Mouse (Mus musculus) neural tube, embryonic 13.5 days (tissue): ENCODE results near the gene Tnn. TPM values are rescaled to one million over a fixed set of nuclear protein-coding genes. Genes with fewer than 3 reads are reported as not detected.
A peak's percentile ranks its signal among the peaks of the same experiment; 100 is the strongest.

Source experiments
- ATAC-seq: fragments of 200-750 bp; cut with Nextera tagmentation; 2 replicates; pipeline ENCODE4 v1.8.0; 2017; ENCODE audit warnings: low read depth, mild to moderate bottlenecking, moderate TSS enrichment, moderate library complexity
- H3K27ac ChIP-seq: fragments of 300-500 bp; sonication (generic); replicated peaks from 2 replicates; pipeline ENCODE4 v1.5.1; 2015; ENCODE audit warnings: moderate library complexity, mild to moderate bottlenecking, inconsistent platforms
- H3K27me3 ChIP-seq: fragments of 300-500 bp; sonication (generic); 2 replicates; pipeline ENCODE4 v1.6.1; 2015; ENCODE audit warnings: mild to moderate bottlenecking, inconsistent platforms
- H3K36me3 ChIP-seq: fragments of 300-500 bp; sonication (generic); 2 replicates; pipeline ENCODE4 v1.6.1; 2015; ENCODE audit warnings: mild to moderate bottlenecking, inconsistent platforms
- H3K4me1 ChIP-seq: fragments of 300-500 bp; sonication (generic); replicated peaks from 2 replicates; pipeline ENCODE4 v1.6.1; 2015; ENCODE audit warnings: inconsistent platforms
- H3K4me2 ChIP-seq: fragments of 300-500 bp; sonication (generic); 2 replicates; pipeline ENCODE4 v1.6.1; 2015; ENCODE audit warnings: inconsistent platforms, mild to moderate bottlenecking, moderate library complexity
- H3K4me3 ChIP-seq: fragments of 300-500 bp; sonication (generic); 2 replicates; pipeline ENCODE4 v1.5.1; 2015; ENCODE audit warnings: mild to moderate bottlenecking, inconsistent platforms
- H3K9ac ChIP-seq: fragments of 300-500 bp; sonication (generic); 2 replicates; pipeline ENCODE4 v1.6.1; 2015; ENCODE audit warnings: moderate library complexity, mild to moderate bottlenecking, inconsistent platforms
- H3K9me3 ChIP-seq: fragments of 300-500 bp; sonication (generic); 2 replicates; pipeline ENCODE4 v1.6.1; 2016; ENCODE audit warnings: inconsistent platforms
- WGBS: fragments of 180-500 bp; shearing (Covaris S2); methylation state at CpG from one replicate; pipeline ENCODE4 v1.1.7; 2015; 5-methylcytosine and 5-hydroxymethylcytosine counted together
- polyA plus RNA-seq: library from polyadenylated mRNA; unstranded; fragments of >200 nt; fragmentation: Nextera tagmentation; extraction: Ambion mirVana; gene quantifications from 2 replicates; pipeline ENCODE4 v1.2.1, GENCODE M21; 2015

Tnn gene
- polyA plus RNA-seq, 1 experiment from 2014 or later, result 0.04 TPM

DNA sequence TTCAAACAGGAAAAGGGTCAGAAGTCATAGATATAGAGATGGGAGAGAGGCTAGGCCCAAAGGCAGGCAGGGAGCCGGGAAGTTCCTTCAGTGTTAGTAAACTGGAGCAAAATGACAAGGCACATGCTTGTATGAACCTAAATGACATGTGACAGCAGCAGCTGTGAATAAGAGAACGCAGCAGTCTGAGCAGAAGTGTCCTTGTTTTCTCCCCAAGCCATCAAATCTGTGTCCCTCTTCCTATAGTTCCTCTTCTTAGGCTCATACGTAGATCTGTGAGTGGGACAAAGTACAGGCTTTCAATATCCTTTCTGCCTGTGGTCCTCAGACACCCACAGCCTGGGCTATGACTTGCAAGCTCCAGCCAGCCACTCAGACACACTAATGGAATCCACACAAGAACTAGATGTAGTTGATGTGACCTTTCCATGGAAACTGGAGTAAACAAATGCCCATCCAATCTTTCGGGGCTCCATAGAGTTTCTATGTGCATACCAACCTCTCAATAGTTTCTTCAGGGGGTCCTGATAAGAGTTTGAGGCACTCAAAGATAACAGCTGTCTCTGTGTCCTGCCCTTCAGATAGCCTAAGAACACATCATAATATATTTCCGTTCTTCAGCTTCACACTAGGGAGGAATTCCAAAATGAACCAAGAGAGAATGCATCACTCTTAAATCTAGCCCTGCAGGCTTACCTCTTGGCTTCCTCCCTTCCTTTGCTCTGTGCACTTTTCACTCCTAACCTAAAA lies 104.1 kb downstream of the Tnn start:
- no peak overlapping the region for H3K9ac ChIP-seq
- no peaks in the 10 kb centered on the region for H3K36me3 ChIP-seq
- no peak for ATAC-seq
- no peaks in the 10 kb centered on the region for H3K9me3 ChIP-seq
- H3K27me3 ChIP-seq, result no peaks in the 10 kb centered on the region
- H3K27ac ChIP-seq, result no peak overlapping the region
- H3K4me1 ChIP-seq, result peaks cover 4% of the 10 kb centered on the region
- H3K4me3 ChIP-seq, result no peak overlapping the region
- WGBS, result 87% methylated on average over 5 of the region's 5 CpGs
- H3K4me2 ChIP-seq, result no peak overlapping the region

DNA sequence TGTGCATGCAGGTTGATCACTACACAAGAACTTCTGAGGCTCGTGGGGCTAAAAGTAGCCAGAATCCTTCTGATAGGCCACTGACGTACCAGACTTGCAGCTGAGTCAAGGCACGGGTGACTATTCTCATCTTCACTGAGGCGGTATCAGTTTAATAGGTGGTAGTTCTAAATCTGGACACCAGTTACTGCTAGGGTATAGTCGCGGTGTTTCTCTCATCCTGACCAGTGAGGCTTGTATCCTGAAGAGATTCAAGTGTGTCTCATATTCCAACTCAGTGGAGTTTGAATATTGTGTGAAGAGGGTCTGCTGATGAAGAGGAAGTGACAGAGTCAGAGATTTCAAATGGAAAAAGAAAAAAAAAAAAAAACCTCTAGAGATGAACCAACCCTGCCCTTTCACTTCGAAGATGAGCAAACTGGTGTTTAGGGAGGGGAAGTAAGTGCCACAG lies 105.9 kb downstream of the Tnn start:
- no peak overlapping the region for H3K27ac ChIP-seq
- H3K9me3 ChIP-seq, result no peaks in the 10 kb centered on the region
- no peak for ATAC-seq
- WGBS, result 89% methylated on average over 7 of the region's 7 CpGs
- no peak overlapping the region for H3K4me2 ChIP-seq
- no peak overlapping the region for H3K9ac ChIP-seq
- H3K4me3 ChIP-seq, result no peak overlapping the region
- H3K27me3 ChIP-seq, result no peaks in the 10 kb centered on the region; the same call in 1 of the 2 replicates
- no peaks in the 10 kb centered on the region for H3K36me3 ChIP-seq
- H3K4me1 ChIP-seq, result peaks cover 11% of the 10 kb centered on the region

DNA sequence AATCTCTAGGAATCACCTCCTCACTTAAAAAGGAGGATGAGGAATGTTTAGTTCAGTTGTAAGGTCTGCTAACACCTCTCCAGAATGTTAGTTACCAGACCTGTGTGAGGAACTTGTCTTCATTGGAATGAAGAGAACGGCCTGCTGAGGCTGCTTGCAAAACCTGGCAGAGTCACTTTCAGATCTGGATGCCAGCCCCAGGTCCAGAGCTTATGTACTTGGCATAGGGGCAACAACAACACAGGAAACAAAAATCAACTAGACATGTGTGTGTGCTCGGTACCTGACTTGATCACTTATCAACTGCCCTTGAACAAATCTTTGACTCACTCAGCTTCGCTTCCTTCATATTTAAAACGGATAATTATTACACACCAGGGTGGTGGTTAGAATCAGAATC lies 106.6 kb downstream of the Tnn start:
- H3K27me3 ChIP-seq, result no peaks in the 10 kb centered on the region; the same call in 1 of the 2 replicates
- no peaks in the 10 kb centered on the region for H3K36me3 ChIP-seq
- 91% methylated on average over 4 of the region's 4 CpGs for WGBS
- no peak overlapping the region for H3K4me2 ChIP-seq
- peaks cover 11% of the 10 kb centered on the region for H3K4me1 ChIP-seq
- H3K9me3 ChIP-seq, result no peaks in the 10 kb centered on the region
- H3K27ac ChIP-seq, result no peak overlapping the region
- H3K9ac ChIP-seq, result no peak overlapping the region
- no peak for ATAC-seq
- H3K4me3 ChIP-seq, result no peak overlapping the region

DNA sequence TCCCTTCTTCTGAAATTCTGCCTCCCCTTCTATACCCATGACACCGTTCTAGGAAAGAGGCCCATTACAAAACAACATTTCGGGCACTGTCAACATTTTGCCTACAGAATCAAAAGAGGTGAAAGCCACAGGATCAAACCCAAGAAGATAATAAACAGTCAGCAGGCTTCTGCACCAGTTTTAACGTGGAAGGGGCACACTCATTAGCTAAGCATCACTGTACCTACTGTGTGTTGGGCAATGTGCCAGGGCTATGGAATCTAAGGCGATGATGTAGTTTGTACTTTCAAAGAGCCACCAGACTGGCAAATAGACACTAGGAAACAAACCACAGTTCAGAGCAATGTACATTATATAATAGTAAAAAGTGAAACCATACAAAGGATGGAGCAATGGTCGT lies 107.4 kb downstream of the Tnn start:
- H3K4me1 ChIP-seq, result peaks cover 11% of the 10 kb centered on the region
- H3K27ac ChIP-seq, result no peak overlapping the region
- H3K27me3 ChIP-seq, result no peaks in the 10 kb centered on the region; the same call in 1 of the 2 replicates
- H3K36me3 ChIP-seq, result no peaks in the 10 kb centered on the region
- H3K9me3 ChIP-seq, result no peaks in the 10 kb centered on the region
- H3K4me2 ChIP-seq, result no peak overlapping the region
- ATAC-seq, result no peak
- 86% methylated on average over 5 of the region's 5 CpGs for WGBS
- no peak overlapping the region for H3K9ac ChIP-seq
- no peak overlapping the region for H3K4me3 ChIP-seq

DNA sequence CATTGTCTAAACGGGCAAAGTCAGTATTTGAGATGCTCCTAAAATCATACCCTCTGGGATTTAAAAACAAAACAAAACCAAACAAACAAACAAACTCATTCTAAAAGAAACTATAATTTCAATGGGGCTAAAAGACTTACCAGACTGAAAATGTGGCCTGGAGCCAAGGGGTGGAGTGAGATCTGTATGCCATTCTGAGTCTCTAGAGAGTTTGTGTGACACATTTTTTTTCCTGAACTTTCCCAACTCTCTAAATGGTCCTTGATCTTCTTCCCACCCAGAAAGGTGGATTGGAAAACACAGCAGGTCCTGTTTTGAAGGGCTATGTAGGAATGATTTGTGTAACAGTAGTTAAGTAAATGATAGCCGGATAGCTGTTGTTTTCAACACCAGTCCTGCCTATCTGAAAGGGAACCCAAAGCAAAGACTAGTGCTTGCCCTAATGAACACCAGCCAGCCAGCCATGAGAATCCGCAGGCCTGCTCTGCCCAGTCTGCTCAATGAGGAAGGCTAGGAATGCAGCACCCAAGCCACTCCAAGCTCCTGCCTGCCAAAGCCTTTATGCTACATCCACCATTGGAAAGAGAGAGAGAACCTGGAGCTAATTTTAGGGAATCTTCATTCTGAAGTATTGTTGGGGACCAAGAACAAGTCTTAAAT lies 108.2 kb downstream of the Tnn start:
- Histone ChIP-seq H3K4me2 (peak overlapping the region; percentile 58), H3K4me3 (peak overlapping the region; percentile 37), H3K27me3 (no peaks in the 10 kb centered on the region; the same call in 1 of the 2 replicates), H3K4me1 (peaks cover 11% of the 10 kb centered on the region), H3K36me3 (no peaks in the 10 kb centered on the region), H3K27ac (no peak overlapping the region), H3K9me3 (no peaks in the 10 kb centered on the region), H3K9ac (no peak overlapping the region)
- ATAC-seq, result no peak
- 66% methylated on average over 3 of the region's 3 CpGs for WGBS

DNA sequence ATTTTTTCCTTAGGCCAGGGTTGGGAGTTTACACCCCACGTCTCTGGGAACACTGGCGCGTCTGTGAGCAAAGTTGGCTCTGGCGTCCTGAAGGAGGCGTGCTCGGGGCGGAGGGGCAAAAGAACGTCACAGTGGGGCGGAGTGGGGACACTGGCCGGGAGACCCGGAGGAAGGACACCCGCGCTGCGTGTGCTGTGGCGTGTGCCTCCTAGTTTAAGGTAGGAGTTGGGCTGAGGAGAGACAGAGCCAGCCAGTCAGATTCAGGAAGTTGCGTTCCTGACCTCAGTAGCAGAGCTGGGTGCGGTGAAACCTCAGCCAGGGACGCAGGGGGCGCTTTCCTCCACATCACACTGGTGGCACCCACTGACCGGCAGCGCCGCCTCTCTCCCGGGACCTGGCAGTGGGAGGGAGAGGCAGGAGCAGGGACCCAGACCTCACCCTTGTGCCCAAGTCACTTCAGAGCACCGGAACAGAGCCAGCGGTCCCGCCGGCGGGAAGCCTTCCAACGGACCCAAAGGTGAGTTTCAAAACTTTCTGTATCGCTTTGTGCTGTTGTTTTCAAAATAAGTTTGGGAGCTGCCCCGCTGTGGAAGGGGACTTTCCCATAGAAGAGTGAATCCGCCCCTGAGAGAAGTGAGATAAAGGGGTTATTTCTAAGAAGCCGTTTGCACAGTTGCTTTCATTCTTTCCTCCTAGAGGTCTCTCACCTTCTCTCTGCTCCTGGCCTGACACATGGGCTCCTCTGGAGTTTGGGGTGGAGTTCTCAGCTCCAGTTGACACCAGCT lies 109.0 kb downstream of the Tnn start, which contains the start of gene 4930523C07Rik:
TSS of gene 4930523C07Rik (plus strand) at position 146 of the 785 bp plus-strand sequence.
- no peaks in the 10 kb centered on the region for H3K36me3 ChIP-seq
- peak within 1 kb of the TSS; percentile 37 for H3K4me3 ChIP-seq
- H3K27me3 ChIP-seq, result no peaks in the 10 kb centered on the region; the same call in 1 of the 2 replicates
- H3K4me1 ChIP-seq, result peaks cover 11% of the 10 kb centered on the region
- H3K9ac ChIP-seq, result peak within 1 kb of the TSS; percentile 50
- H3K27ac ChIP-seq, result no peak within 1 kb of the TSS
- H3K4me2 ChIP-seq, result peak within 1 kb of the TSS; percentile 58
- no peak for ATAC-seq
- whole genome bisulfite sequencing, result 2% methylated on average over 33 of the region's 33 CpGs
- no peaks in the 10 kb centered on the region for H3K9me3 ChIP-seq

DNA sequence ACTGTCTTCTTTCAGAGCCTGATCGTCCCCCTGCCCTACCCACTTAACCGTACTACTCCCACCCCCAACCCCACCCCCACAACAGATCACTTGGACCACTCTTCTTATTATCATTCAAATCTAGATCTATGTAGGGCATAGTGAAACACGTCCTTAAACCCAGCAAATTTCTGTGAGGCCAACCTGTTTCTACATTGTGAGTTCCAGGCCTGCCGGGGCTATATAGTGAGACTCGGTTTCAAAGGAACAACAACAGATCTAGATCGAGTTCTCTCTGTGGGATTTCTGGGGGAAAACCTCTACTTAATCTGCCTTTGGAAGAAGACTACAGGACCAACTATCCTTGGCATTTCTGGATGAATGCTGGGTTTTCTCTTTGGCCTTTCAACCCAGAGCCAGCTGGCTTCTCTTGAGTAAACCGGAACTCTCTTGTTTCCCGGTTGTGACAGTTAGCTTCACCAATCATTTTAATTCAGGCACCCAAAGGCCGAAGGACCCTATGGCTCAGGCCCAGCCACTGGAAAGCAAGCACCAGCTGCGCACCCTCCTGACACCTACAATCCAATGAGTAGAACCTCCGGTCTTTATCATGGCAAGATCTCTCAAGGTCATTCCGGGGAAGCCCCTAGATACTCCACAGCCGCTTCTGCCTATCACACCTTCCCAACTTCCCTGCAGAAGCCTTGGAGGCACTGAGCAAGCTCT lies 110.0 kb downstream of the Tnn start:
- Histone ChIP-seq H3K9ac (no peak overlapping the region), H3K27me3 (no peaks in the 10 kb centered on the region; the same call in 1 of the 2 replicates), H3K4me2 (peak overlapping the region; percentile 58; the same call in 1 of the 2 replicates), H3K9me3 (no peaks in the 10 kb centered on the region), H3K36me3 (no peaks in the 10 kb centered on the region), H3K4me3 (no peak overlapping the region), H3K27ac (no peak overlapping the region), H3K4me1 (peaks cover 11% of the 10 kb centered on the region)
- no peak for ATAC-seq
- WGBS, result 93% methylated on average over 13 of the region's 13 CpGs

DNA sequence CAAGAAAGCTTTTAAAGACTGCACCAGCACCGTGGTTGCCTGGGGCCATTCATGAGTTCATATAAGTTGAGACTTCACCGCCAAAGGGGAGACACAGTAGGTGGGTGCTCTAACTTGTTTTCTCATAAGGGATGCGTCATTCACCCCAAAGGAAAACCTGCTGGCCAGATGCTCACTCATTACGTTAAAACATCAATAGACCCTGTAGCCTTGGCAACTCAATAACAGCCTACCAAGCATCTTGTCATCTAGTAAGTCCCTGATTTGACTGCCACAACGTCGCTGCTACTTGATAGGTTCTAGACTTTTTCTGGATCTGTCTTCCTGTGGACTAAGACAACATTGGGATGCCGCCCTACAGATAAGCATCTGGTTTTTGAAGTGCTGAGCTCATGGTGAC lies 111.0 kb downstream of the Tnn start:
- no peaks in the 10 kb centered on the region for H3K36me3 ChIP-seq
- no peak overlapping the region for H3K9ac ChIP-seq
- H3K4me2 ChIP-seq, result no peak overlapping the region
- H3K9me3 ChIP-seq, result no peaks in the 10 kb centered on the region
- H3K27ac ChIP-seq, result no peak overlapping the region
- ATAC-seq, result no peak
- no peak overlapping the region for H3K4me3 ChIP-seq
- H3K4me1 ChIP-seq, result peaks cover 11% of the 10 kb centered on the region
- H3K27me3 ChIP-seq, result no peaks in the 10 kb centered on the region; the same call in 1 of the 2 replicates
- 77% methylated on average over 7 of the region's 7 CpGs for WGBS

DNA sequence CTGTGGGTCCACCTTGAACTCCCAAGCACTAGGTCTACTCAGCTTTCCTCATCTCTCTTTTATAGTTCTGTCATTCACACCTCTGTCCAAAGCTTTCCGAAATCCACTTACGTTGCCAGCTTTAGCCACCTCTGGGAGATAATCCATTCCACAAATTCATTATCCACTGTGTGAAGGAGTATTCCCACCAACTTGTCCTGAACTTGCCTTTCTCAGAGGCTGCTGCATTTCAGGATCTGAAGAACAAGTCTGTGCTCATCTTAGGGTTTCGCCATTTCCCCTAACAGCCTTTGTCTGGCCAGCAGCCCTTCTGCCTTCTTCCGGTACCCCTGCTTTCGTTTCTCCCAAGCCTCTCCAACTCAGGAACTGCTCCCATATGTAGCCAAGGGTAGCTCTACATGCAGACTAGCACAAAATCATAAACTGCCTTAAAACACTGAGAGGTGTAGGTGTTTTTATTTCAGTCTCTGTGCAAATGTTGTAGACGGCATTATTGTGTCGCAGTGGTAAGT lies 112.1 kb downstream of the Tnn start:
- no peak overlapping the region for H3K4me2 ChIP-seq
- no peak overlapping the region for H3K9ac ChIP-seq
- WGBS, result 93% methylated on average over 7 of the region's 7 CpGs
- no peak overlapping the region for H3K4me3 ChIP-seq
- H3K36me3 ChIP-seq, result no peaks in the 10 kb centered on the region
- no peaks in the 10 kb centered on the region for H3K9me3 ChIP-seq
- H3K4me1 ChIP-seq, result peaks cover 11% of the 10 kb centered on the region
- H3K27ac ChIP-seq, result no peak overlapping the region
- no peak for ATAC-seq
- no peaks in the 10 kb centered on the region; the same call in 1 of the 2 replicates for H3K27me3 ChIP-seq

DNA sequence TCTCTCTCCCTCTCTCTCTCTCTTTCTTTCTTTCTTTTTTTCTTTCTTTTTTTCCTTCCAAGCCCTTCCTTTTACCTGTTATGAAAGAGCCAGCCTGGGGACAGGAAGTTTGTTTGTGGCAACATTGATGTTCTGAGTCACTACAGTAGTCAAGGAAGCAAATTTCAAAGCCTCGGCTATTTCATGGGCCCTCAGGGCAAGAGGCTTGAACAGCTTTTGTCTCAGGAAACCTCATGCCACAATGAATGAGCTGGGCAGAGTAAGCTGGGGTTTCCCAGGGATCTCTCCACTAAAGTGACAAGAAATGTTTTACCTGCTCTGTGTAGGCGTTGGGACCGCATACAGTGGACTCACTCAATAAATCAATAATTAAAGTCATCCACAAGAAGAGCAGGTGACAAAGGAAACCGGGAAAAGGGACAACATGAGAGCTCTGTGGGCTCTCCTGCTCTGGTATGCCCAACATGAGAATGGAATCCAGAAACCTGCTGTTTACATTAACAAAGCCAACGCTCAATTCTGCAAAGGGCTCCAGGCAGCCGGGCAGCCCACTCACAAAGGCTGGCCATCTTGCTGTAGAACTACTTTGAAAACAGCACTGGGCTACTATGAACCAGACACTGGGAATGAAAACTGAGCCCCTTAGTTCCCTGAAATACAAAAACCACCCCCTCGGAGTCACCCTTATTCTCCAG lies 113.3 kb downstream of the Tnn start:
- H3K27ac ChIP-seq, result no peak overlapping the region
- WGBS, result 67% methylated on average over 7 of the region's 7 CpGs
- no peak overlapping the region for H3K9ac ChIP-seq
- no peak overlapping the region for H3K4me2 ChIP-seq
- H3K9me3 ChIP-seq, result no peaks in the 10 kb centered on the region
- H3K4me3 ChIP-seq, result no peak overlapping the region
- no peaks in the 10 kb centered on the region for H3K36me3 ChIP-seq
- H3K4me1 ChIP-seq, result peaks cover 11% of the 10 kb centered on the region
- H3K27me3 ChIP-seq, result no peaks in the 10 kb centered on the region; the same call in 1 of the 2 replicates
- no peak for ATAC-seq

DNA sequence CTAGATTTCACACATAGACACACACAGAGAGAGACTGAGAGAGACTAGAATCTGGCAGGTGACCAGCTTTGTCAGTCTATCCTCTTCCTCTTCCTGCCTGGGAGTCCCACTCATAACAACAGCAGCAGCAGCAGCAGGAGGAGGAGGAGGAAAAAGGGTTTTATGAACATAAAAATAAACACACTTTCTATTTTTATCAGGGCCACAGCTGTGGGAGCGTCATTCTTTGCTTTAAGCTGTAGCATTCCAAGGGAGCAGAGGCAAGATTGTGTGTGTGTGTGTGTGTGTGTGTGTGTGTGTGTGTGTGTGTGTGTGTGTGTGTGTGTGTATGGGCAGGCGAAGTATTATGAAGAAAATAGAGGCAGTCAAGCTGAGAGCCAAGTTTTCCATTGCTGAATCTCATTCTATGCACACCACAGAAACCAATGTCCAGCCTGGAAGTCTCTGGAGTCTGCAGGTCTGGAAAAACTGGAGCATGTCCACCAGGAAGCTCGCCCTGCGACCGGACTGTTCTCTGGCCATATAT lies 116.3 kb downstream of the Tnn start:
- H3K27ac ChIP-seq, result no peak overlapping the region
- no peak overlapping the region for H3K4me3 ChIP-seq
- no peak overlapping the region for H3K9ac ChIP-seq
- ATAC-seq, result no peak
- H3K4me1 ChIP-seq, result no peaks in the 10 kb centered on the region
- WGBS, result 84% methylated on average over 5 of the region's 5 CpGs
- H3K9me3 ChIP-seq, result no peaks in the 10 kb centered on the region
- H3K4me2 ChIP-seq, result no peak overlapping the region
- no peaks in the 10 kb centered on the region for H3K36me3 ChIP-seq
- no peaks in the 10 kb centered on the region for H3K27me3 ChIP-seq
